Mouse (Mus musculus) midbrain, embryonic 15.5 days (tissue): ENCODE results near the gene 3110082I17Rik. TPM values are rescaled to one million over a fixed set of nuclear protein-coding genes. Genes with fewer than 3 reads are reported as not detected.
A peak's percentile ranks its signal among the peaks of the same experiment; 100 is the strongest.

ENCODE experiments used
- ATAC-seq: fragments of 200-750 bp; cut with Nextera tagmentation; replicated peaks from 2 replicates; pipeline ENCODE4 v1.8.0; 2017; ENCODE audit warnings: moderate TSS enrichment
- H3K27ac ChIP-seq: fragments of 300-500 bp; sonication (generic); 2 replicates; pipeline ENCODE4 v1.5.1; 2015; ENCODE audit warnings: mild to moderate bottlenecking, inconsistent platforms
- H3K27me3 ChIP-seq: fragments of 300-500 bp; sonication (generic); replicated peaks from 2 replicates; pipeline ENCODE4 v1.6.1; 2015; ENCODE audit warnings: inconsistent platforms
- H3K36me3 ChIP-seq: fragments of 300-500 bp; sonication (generic); replicated peaks from 2 replicates; pipeline ENCODE4 v1.6.1; 2015; ENCODE audit warnings: inconsistent platforms
- H3K4me1 ChIP-seq: fragments of 300-500 bp; sonication (generic); 2 replicates; pipeline ENCODE4 v1.6.1; 2015; ENCODE audit warnings: inconsistent platforms
- H3K4me2 ChIP-seq: fragments of 300-500 bp; sonication (generic); 2 replicates; pipeline ENCODE4 v1.6.1; 2015; ENCODE audit warnings: inconsistent platforms, mild to moderate bottlenecking, moderate library complexity
- H3K4me3 ChIP-seq: fragments of 300-500 bp; sonication (generic); 2 replicates; pipeline ENCODE4 v1.5.1; 2015; ENCODE audit warnings: mild to moderate bottlenecking, inconsistent platforms
- H3K9ac ChIP-seq: fragments of 300-500 bp; sonication (generic); 2 replicates; pipeline ENCODE4 v1.6.1; 2015; ENCODE audit warnings: mild to moderate bottlenecking, inconsistent platforms
- H3K9me3 ChIP-seq: fragments of 300-500 bp; sonication (generic); 2 replicates; pipeline ENCODE4 v1.6.1; 2016; ENCODE audit warnings: inconsistent platforms
- WGBS: fragments of 180-500 bp; shearing (Covaris S2); methylation state at CpG from one replicate; pipeline ENCODE4 v1.1.7; 2015; ENCODE audit warnings: mixed read lengths; 5-methylcytosine and 5-hydroxymethylcytosine counted together
- polyA plus RNA-seq: library from polyadenylated mRNA; unstranded; fragments of >200 nt; fragmentation: Nextera tagmentation; extraction: Ambion mirVana; gene quantifications from 2 replicates; pipeline ENCODE4 v1.2.1, GENCODE M21; 2015

3110082I17Rik gene
- polyA plus RNA-seq, 1 experiment from 2014 or later = 16.7 TPM

DNA sequence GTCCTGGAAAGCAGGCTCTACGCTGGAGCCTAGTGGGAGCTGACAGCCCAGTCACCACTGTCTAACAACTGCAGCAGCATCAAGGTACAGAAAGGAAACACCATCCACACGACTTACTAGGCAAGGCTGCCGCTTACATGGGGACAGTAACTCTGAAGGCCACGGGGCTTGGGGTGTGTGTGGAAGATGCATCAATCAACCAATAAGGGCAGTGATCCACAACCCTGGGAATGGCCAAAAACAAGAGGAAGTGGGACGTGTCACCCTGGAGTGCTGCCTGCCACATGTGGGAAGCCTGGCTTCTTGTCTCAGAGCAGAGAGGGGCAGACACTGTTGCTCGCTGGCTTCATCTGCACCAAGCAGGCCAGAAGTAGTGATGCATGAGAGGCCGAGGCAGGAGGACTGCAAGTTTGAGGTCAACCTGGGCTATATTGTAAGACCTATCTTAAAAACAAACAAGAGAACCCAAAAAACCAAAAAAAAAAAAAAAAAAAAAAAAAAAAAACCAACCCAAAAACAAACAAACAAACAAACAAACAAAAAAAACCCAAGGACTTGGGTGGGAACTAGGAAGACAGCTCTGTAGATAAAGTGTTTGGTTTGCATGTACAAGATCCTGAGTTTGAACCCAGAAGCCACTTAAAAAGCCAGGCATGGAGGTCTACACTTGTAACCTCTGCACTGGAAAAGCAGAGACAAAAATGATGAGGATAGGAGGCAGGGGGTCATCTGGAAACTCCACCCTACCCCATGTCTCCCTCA, 27.4 kb downstream of the 3110082I17Rik start:
- Histone ChIP-seq H3K9me3 (no peaks in the 10 kb centered on the region), H3K4me2 (no peak overlapping the region), H3K4me3 (no peak overlapping the region), H3K27ac (0 out of 2 replicates have a peak overlapping the region, but pooled peaks have one; percentile 1), H3K4me1 (peaks cover 46% of the 10 kb centered on the region), H3K27me3 (no peaks in the 10 kb centered on the region), H3K9ac (no peak overlapping the region), H3K36me3 (no peaks in the 10 kb centered on the region)
- no peak for ATAC-seq
- 53% methylated on average over 7 of the region's 7 CpGs for WGBS

DNA sequence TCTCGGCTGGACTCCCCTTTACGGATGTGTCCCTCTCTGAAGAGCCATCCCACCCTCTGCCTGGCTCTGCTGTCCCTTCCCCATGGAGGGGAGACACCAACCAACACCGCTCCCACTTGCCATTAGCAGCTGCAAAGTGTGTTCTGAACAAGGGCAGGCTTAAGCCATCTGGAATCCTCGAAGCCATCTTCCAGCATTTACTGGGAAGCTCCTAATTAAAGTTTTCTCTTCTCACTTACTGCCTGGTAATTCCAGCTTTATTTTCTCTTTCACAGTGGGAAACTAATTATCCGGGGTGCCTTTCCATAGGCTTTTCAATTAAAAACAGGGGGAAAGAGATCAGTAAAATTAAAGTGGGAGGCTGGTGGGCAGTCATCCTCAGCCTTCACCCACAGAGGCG, 28.0 kb downstream of the 3110082I17Rik start:
- Histone ChIP-seq H3K36me3 (no peaks in the 10 kb centered on the region), H3K27ac (0 out of 2 replicates have a peak overlapping the region, but pooled peaks have one; percentile 1), H3K4me3 (no peak overlapping the region), H3K4me2 (no peak overlapping the region), H3K9ac (no peak overlapping the region), H3K27me3 (no peaks in the 10 kb centered on the region), H3K4me1 (peaks cover 45% of the 10 kb centered on the region), H3K9me3 (no peaks in the 10 kb centered on the region)
- WGBS = 37% methylated on average over 6 of the region's 6 CpGs
- no peak for ATAC-seq

DNA sequence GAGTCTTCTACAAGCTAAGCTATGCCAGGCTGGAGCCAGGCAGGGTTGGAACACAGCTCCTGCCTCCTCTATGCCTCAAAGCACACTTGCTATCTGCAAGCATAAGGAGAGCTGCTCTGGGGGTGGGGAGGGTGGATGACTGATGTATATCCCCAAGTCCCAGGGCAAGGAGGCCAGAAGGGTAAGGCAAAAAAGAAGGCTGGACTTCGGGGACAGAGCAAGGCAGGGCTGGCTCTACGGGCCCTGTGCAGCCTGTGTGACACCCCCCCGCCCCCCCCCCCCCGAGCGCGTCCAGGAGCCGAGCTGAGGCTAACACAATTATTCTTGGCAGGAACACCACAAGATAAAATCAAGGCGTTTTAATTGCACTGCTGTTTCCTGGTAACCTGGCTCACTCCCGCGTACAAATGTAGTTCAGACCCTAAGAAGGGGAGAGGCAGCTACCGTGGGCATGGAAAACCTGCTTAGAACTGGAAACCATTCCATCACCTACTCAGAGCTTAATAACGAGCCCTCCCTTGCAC, 30.4 kb downstream of the 3110082I17Rik start:
- 28% methylated on average over 12 of the region's 12 CpGs for WGBS
- Histone ChIP-seq H3K4me1 (peaks cover 33% of the 10 kb centered on the region), H3K9ac (no peak overlapping the region), H3K27ac (peak overlapping the region; percentile 42), H3K9me3 (no peaks in the 10 kb centered on the region), H3K4me3 (no peak overlapping the region), H3K36me3 (no peaks in the 10 kb centered on the region), H3K4me2 (no peak overlapping the region), H3K27me3 (no peaks in the 10 kb centered on the region)
- no peak for ATAC-seq

DNA sequence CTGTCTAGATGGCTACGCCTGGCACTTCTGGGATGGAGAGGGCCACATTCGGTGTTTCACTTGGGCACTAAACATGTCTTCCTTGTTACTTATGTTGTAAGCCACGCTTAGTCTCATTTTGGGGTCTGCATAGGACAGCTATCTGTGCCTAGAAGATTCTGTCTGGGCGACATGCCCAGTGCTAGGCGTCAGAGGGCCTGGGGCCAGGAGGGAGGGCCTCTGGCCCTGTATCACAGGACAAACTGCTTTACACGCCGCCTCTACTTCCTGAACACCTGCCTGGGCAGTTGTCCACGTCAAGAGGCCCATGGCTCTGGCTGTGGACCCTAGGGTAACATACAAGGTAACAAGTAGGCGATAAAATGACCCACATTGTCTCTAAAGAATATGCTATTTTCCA, 32.3 kb downstream of the 3110082I17Rik start:
- Histone ChIP-seq H3K27ac (no peak overlapping the region), H3K9ac (no peak overlapping the region), H3K4me3 (no peak overlapping the region), H3K4me2 (no peak overlapping the region), H3K27me3 (no peaks in the 10 kb centered on the region), H3K36me3 (no peaks in the 10 kb centered on the region), H3K9me3 (no peaks in the 10 kb centered on the region), H3K4me1 (peaks cover 33% of the 10 kb centered on the region)
- ATAC-seq = no peak
- WGBS = 82% methylated on average over 9 of the region's 9 CpGs

DNA sequence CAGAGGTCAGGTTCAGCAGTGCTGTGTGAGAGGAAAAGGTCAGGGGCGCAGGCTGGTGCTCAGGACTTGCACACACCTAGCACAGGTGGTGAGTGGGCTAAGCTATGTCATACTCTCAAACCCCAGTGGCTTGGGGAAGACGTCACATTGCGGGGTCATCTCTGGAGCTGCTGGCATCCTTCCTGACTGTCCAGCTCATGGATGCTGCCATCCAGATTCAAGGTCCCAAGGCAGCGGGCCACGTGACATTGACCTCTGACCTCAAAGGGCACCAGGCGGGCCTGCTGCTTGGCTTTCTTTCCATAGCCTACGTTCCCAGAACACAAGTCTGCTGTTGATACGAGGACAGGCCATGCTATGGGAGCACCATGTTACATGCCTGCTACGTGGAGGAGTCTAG, 33.3 kb downstream of the 3110082I17Rik start:
- 90% methylated on average over 9 of the region's 9 CpGs for WGBS
- H3K4me2 ChIP-seq = no peak overlapping the region
- H3K4me1 ChIP-seq = peaks cover 39% of the 10 kb centered on the region

DNA sequence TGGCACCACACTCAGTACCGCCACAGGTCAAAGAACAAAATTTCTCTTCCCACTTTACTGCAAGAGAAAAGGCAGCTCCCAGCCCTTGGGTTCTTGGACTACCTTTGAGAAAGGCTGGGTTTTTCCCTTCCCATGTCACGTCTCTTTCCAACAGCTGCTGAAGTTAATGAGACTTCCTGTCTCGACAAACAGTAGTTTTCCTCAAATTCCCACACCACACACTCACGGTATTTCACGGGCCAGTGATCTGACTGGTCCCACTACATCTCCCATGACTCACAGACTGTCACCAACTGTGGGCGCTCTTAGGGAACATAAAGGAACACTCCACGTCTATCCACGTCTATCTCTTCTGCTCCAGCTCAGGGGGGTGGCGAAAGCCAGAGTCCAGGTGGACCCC, 35.1 kb downstream of the 3110082I17Rik start:
- WGBS = 87% methylated on average over 9 of the region's 9 CpGs
- Histone ChIP-seq H3K9ac (no peak overlapping the region), H3K4me1 (peaks cover 33% of the 10 kb centered on the region; the same call in 1 of the 2 replicates), H3K27me3 (no peaks in the 10 kb centered on the region), H3K36me3 (no peaks in the 10 kb centered on the region), H3K4me2 (no peak overlapping the region), H3K9me3 (no peaks in the 10 kb centered on the region), H3K27ac (no peak overlapping the region), H3K4me3 (no peak overlapping the region)
- ATAC-seq = no peak

More for the DNA sequence above, 33.3 kb downstream of the 3110082I17Rik start:
- no peak for ATAC-seq
- Histone ChIP-seq H3K36me3 (no peaks in the 10 kb centered on the region), H3K27ac (no peak overlapping the region), H3K9me3 (no peaks in the 10 kb centered on the region), H3K9ac (no peak overlapping the region), H3K4me3 (no peak overlapping the region), H3K27me3 (no peaks in the 10 kb centered on the region)

DNA sequence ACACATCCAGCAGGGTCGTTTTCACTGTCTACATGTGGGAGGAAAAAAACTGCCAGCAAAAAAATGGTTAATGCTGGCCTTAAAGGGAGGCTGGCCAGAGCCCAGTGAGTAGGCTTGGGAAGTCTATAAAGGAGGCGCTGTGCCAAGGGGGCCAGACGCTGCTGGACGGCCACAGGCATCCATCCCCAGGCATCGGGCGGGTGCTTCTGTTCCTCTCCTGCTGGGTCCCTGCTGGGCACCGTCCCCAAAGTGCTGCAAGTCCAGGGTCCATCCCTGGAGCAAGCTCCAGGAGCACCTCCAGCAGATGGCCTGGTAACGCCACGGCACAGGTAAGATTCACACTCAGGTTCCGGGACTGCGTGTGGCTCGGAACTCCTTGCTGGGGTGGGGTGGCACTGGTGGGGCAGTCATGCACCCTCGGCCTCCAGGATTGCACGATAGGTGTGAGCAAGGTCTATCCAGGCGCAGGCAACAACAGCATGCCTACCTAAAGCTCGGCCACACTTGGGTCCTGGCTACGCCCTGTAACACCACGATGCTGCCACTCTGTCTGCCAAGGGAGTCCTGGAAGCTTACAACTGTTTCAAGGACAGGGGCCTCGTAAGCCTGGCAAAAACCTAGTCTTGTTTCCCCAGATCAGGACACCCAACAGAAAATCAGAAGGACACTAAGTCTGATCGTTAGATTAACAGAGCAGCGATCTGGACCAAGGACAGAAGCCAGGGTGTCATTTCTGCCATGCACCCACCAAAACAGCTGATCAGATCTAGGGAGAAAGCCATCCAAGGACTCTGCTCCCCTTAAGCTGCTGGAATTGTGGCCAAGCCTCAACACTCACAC, 37.1 kb downstream of the 3110082I17Rik start, which contains the start of gene Gper1:
TSS of gene Gper1 (plus strand) at position 126 of the 840 bp plus-strand sequence.
- no peak for ATAC-seq
- Histone ChIP-seq H3K4me3 (peak within 1 kb of the TSS; percentile 27), H3K4me1 (peaks cover 34% of the 10 kb centered on the region), H3K4me2 (peak within 1 kb of the TSS; percentile 30), H3K36me3 (no peaks in the 10 kb centered on the region), H3K27me3 (no peaks in the 10 kb centered on the region), H3K27ac (peak within 1 kb of the TSS; percentile 49), H3K9me3 (no peaks in the 10 kb centered on the region), H3K9ac (peak within 1 kb of the TSS; percentile 19)
- 44% methylated on average over 21 of the region's 21 CpGs for WGBS

DNA sequence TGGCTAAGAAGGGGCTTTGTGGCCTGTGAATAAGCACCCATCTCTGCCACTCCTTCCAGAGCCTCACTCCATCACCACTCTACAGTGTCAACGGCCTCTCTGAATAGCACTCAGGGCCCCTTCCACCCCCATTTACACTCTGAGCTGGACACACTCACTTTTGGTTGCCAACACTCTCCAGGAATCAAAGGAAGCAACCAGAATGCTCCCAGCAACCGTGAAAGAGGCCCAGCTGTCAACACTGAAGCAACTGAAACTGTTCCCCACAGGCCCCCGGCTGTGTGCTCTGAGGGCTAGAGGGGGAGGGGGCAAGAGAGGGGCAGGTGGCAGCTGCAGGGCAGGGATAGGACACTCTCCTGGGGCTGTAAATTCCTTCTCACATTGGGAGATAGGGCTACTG, 41.7 kb downstream of the 3110082I17Rik start:
- no peaks in the 10 kb centered on the region for H3K9me3 ChIP-seq
- no peak overlapping the region for H3K9ac ChIP-seq
- H3K27me3 ChIP-seq = no peaks in the 10 kb centered on the region
- H3K27ac ChIP-seq = peak overlapping the region; percentile 53
- no peak overlapping the region for H3K4me3 ChIP-seq
- H3K36me3 ChIP-seq = no peaks in the 10 kb centered on the region
- no peak overlapping the region for H3K4me2 ChIP-seq
- WGBS = 12% methylated on average over 3 of the region's 3 CpGs
- peak; percentile 63 for ATAC-seq
- H3K4me1 ChIP-seq = peaks cover 29% of the 10 kb centered on the region

DNA sequence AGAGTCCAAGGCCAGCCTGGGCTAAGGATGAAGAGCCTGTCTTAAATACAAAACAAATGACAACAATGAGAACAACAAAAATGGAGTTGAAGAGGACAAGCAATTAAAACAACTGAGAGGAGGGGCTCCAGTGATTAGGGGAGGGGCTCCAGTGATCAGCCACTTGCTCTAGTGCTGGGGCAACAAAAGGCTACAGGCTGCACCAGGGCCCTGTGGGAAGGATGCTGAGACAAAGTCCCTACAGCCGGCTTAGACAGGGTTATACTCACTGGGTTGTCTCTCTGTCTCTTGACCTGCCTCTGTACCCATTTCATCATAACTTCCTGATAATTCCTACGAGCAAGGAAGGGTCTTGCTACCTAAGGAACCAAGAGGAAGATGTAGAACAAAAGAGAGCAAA, 42.2 kb downstream of the 3110082I17Rik start:
- no peak for ATAC-seq
- Histone ChIP-seq H3K27ac (peak overlapping the region; percentile 53), H3K27me3 (no peaks in the 10 kb centered on the region), H3K9ac (no peak overlapping the region), H3K4me2 (no peak overlapping the region), H3K36me3 (no peaks in the 10 kb centered on the region), H3K9me3 (no peaks in the 10 kb centered on the region), H3K4me1 (peaks cover 26% of the 10 kb centered on the region), H3K4me3 (no peak overlapping the region)
- WGBS = 42% methylated on average over 2 of the region's 2 CpGs

DNA sequence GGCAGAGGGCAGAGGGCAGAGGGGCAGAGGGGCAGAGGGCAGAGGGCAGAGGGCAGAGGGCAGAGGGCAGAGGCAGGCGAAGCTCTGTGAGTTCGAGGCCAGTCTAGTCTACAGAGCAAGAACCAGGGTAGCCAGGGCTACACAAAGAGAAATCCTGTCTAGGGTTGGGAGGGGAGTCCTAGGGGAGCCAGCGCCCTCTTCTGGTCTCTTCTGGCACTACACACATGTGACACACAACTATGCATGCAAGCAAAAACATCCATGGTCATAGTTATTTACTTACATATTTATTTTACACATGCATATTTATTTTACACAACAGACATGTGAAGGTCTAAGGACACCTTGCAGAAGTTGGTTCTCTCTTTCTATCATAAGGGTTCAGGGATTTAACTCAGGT, 42.8 kb downstream of the 3110082I17Rik start:
- Histone ChIP-seq H3K4me1 (peaks cover 20% of the 10 kb centered on the region), H3K27ac (no peak overlapping the region), H3K4me3 (no peak overlapping the region), H3K4me2 (no peak overlapping the region), H3K9me3 (no peaks in the 10 kb centered on the region), H3K9ac (no peak overlapping the region), H3K36me3 (no peaks in the 10 kb centered on the region), H3K27me3 (no peaks in the 10 kb centered on the region)
- 87% methylated on average over 3 of the region's 3 CpGs for WGBS
- ATAC-seq = no peak

DNA sequence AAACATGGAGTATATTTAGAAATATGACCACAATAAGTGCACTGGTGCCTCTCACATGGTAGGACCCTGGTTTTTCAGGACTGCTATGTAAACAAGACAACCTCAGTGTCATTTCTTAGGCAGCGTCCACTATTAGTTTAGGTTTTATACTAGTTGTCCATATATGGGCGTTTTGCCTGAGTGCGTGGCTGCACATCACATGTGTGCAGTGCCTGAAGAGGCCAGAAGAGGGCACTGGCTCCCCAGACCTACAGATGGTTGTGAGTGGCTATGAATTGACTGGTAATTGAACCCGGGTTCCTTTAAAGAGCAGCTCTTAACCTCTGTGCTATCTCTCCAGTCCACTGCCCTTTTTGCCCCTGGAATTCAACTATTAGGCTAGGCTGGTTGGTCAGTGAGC, 43.4 kb downstream of the 3110082I17Rik start:
- H3K4me2 ChIP-seq = no peak overlapping the region

DNA sequence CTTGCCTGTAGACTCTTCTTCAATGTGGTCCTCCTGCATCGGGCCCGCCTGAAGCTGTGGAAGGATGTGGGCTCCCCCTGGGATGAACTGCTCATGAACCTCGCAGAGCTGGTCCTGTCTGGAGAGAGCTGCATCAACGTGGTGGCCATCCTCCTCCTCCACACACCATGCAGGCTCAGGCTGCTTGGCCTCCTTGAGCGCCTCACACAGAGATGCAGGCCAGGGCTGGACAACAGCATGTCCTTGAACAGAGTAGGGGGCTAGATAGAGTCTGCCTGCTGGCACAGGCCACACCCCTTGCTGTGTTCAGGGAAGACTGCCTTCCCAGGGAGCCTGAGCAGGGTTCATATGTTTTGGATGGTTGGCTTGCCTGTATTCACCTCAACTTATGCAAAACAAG, 45.3 kb downstream of the 3110082I17Rik start:
- no peak for ATAC-seq
- Histone ChIP-seq H3K9ac (no peak overlapping the region), H3K4me2 (no peak overlapping the region), H3K27ac (no peak overlapping the region), H3K9me3 (no peaks in the 10 kb centered on the region), H3K36me3 (no peaks in the 10 kb centered on the region), H3K4me3 (no peak overlapping the region), H3K4me1 (peaks cover 16% of the 10 kb centered on the region), H3K27me3 (no peaks in the 10 kb centered on the region)
- 87% methylated on average over 5 of the region's 5 CpGs for WGBS

More for the DNA sequence above, 43.4 kb downstream of the 3110082I17Rik start:
- Histone ChIP-seq H3K4me1 (peaks cover 18% of the 10 kb centered on the region), H3K27me3 (no peaks in the 10 kb centered on the region), H3K4me3 (no peak overlapping the region), H3K9me3 (no peaks in the 10 kb centered on the region), H3K27ac (no peak overlapping the region), H3K9ac (no peak overlapping the region), H3K36me3 (no peaks in the 10 kb centered on the region)
- WGBS = 95% methylated on average over 4 of the region's 4 CpGs
- ATAC-seq = no peak
